Mouse (Mus musculus) layer of hippocampus, adult 18-20 months (tissue): ENCODE data around the gene Ankrd10. TPM values are rescaled to one million over a fixed set of nuclear protein-coding genes. Genes with fewer than 3 reads are reported as not detected.

Source experiments
- DNase-seq, 2 experiments: peaks; one replicate each; pipeline ENCODE4 v3.0.0; 2022; ENCODE audit warnings: low spot score in 2 of 2
- long read RNA-seq: library from polyadenylated mRNA; stranded (forward); transcript quantifications from one replicate; pipeline ENCODE4 v2.0.0, GENCODE M21; 2021
- total RNA-seq, 2 experiments: library from RNA; stranded (reverse); gene quantifications; 2 replicates each; pipeline ENCODE4 v1.2.3; 2021

The Ankrd10 gene
- 10 to 100 TPM; 58.0 to 60.6 TPM for total RNA-seq
- long read RNA-seq, full-length matches to known transcripts: 9 of 25 reads
- long read RNA-seq, partial matches to known transcripts: 5 of 25 reads
- long read RNA-seq, other reads (novel, unspliced or antisense): 11 of 25 reads

DNA sequence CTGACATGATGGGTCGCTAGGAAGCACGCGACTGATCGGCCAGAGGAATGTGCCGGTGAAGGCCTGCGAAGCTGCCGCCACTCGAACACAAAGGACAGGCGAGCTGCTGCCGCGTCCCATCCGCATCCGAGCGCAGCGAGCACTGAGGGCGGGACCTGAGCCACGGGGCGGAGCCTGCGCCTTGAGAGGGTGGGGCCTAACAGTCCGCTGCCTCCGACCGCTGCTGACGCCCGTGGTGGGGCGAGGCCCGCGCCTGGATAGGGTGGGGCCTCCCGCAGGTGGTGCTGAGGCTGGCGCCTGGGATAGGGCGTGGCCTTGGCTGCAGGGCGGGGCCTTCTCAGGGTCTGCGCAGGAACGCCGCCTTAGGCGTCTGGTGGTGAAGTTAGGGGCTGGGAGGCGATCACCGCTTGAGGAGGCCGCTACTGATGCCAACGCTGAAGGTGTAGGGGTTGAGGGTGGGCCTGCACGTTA, at the start of gene Ankrd10:
Gene Ankrd10 (minus strand): TSS at position 147 of the 471 bp plus-strand sequence.
- peak; percentile 96 for DNase-seq

DNA sequence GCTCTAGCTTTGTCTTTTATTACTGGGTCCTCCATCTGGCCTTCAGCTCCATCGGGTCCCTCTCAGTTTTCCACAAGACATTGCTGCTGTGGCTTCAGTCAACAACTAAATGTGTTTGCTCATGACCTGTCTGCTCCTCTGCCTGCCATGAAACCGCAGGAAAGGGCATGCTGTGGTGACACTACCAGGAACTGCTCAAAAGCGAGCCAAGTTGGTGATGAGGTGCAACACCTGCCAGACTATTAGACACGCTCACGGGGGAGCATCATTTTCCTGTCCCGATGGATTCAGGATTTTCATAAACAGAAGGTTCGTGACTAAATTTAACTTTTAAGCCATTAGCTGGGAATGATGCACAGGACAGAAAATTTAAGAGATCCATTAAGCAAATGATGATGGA, 49.0 kb upstream of the Ankrd10 start:
- no peak for DNase-seq

- no peak for DNase-seq
These were observed 32.8 kb upstream of the Ankrd10 start for GRCm38 (mm10) chr8:11668308-11668707.

DNA sequence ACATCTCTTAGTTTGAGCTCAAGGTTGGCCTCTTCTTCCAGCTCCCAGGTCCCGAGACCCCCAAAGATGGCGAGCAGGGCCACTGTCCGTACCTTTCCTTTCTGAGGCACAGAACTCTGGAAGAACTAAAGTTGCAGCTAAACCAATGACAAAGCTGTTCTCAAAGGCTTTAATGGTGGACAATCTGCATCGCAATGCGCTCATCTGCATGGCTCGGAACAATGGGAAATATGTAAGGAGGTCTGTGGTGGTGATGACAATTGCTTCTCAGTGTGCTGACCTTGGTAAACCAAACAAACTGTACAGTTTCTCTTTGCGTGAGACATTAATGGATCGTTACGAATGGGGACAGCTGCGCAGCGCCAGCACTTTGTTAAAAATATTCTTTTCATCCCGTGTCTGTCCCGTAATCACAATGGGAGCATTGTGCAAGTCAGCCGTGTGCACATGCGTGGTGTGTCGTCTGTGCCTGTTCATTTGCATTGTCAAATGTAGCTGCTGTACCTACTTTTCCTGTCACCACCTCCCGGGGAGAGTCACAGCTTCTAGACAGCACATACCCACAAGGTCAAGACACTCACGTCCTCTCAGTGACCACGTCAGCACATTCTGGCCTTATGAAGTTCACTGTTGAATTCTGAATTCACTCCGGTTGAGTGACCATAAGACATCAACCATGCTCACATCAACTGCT, 30.6 kb upstream of the Ankrd10 start:
- peak in 1 of 2 experiments; percentile 17 for DNase-seq

GRCm38 (mm10) chr8:11661969-11662368, 26.4 kb upstream of the Ankrd10 start:
- DNase-seq: no peak

GRCm38 (mm10) chr8:11650021-11650420, 14.5 kb upstream of the Ankrd10 start:
- no peak for DNase-seq

GRCm38 (mm10) chr8:11643123-11643522, 7.6 kb upstream of the Ankrd10 start:
- no peak for DNase-seq

GRCm38 (mm10) chr8:11640606-11641005, 5.0 kb upstream of the Ankrd10 start:
- no peak for DNase-seq

GRCm38 (mm10) chr8:11637531-11637930, 2.0 kb upstream of the Ankrd10 start:
- no peak for DNase-seq

DNA sequence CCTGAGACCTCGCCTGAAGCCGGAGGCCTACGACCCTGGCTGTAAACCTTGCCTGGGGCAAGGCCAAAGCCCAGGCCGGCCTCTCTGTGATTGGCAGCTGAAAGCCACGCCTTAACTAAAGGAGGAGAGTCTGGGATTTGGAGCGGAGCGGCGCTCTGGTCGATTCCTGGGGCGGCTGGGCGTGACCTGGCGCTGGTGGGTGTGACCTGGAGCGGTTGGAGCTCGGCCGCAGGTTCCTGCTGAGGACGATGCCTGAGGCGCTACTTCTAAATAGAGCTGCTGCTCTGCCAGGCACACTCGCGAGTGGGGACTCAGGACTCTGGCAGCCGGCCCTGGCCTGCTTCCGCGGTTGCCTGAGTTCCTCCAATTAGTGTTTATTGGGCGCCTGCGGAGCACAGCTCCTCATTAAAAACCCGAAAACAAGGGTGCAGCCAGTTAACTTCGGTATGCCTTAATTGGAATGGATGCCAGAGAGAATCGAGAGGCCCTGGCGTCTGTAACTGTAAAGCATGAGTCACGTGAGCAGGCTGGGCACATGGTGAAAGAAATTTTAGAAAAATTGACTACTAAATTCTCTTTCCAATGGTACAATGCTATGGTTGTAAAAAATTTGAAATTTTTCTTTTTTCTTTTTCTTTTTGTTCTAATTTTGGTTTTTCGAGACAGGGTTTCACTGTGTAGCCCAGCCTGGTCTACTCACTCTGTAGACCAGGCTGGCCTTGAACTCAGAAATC, 934 bp upstream of the Ankrd10 start:
- peak; percentile 80 to 88 for DNase-seq

GRCm38 (mm10) chr8:11635012-11635577, 462 bp downstream of the Ankrd10 start:
- DNase-seq: peak; percentile 78 to 89

- DNase-seq: no peak
These were observed 1.1 kb downstream of the Ankrd10 start for GRCm38 (mm10) chr8:11634331-11635011.

GRCm38 (mm10) chr8:11633414-11633813, 2.1 kb downstream of the Ankrd10 start:
- DNase-seq: no peak

DNA sequence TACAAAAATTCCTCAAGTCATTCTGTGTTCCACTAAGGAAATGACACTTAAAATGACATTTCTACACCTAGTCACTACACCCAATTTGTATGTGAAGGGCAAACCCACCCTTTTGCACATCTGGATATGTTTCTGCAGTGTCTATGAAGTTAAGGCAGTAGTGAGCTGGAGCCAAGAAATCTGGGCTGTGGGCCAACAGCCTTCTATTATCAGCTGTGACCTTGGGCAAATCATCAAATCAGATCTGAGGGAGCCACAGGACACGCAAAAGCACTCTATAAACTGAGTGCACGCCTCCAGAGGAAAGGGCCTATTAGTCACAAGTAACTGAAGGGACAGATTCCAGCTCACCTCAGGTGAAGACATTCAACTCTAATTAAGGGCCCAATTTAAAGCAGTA, 3.2 kb downstream of the Ankrd10 start:
- no peak for DNase-seq

DNA sequence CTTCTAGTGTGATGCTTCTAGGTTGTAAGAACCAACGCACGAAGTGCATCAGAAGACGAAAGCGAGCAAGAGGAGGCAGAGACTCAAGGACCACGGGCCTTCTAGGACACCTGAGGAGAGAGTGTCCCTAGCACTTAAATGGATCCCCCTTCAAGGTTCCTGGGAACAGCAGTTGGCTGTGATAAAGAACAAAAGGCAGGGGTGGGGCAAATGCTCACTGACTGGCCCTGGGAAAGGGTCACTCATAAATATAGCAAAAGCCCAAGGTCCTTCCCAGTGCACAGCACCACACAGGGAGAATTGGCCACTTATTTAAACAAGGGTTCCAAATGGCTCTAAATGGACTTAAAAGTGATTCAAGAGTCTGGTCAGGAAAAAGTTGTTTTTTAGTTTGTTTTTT, 6.4 kb downstream of the Ankrd10 start:
- DNase-seq: no peak

- DNase-seq: peak in 1 of 2 experiments; percentile 73
These were observed 6.9 kb downstream of the Ankrd10 start for GRCm38 (mm10) chr8:11628506-11629132.

- no peak for DNase-seq
These were observed 7.8 kb downstream of the Ankrd10 start for GRCm38 (mm10) chr8:11627717-11628116.

DNA sequence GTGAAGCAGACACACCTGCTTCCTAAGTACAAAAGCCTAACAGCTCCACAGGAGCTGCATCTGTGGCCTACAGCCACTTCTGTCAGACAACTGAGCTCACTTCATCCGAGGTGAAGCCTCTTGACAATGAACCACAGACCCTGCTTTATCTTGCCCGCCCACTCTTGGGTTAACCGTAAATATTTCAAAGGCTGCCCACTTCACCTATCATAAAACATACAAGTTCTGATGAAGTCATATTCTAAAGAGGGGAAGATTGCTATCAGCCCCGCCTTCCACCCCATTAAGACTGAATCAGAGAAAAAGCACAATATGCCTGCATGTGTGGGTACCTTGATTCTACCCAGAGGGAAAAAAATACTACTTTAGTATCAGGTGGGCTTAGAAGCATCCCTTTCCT, 10.5 kb downstream of the Ankrd10 start:
- no peak for DNase-seq

GRCm38 (mm10) chr8:11619091-11619490, 16.5 kb downstream of the Ankrd10 start:
- DNase-seq: no peak

GRCm38 (mm10) chr8:11618063-11618462, 17.5 kb downstream of the Ankrd10 start:
- DNase-seq: peak; percentile 19 to 49

- peak; percentile 23 to 53 for DNase-seq
These were observed 19.3 kb downstream of the Ankrd10 start for GRCm38 (mm10) chr8:11616294-11616693.
